Mouse (Mus musculus) heart, embryonic 14.5 days (tissue): ENCODE measurements around the gene Slpi. TPM values are rescaled to one million over a fixed set of nuclear protein-coding genes. Genes with fewer than 3 reads are reported as not detected.

Experiments used
- ATAC-seq: fragments of 200-750 bp; cut with Nextera tagmentation; 2 replicates; pipeline ENCODE4 v1.8.0; 2017; ENCODE audit warnings: low read depth, moderate TSS enrichment; ENCODE audit not compliant: insufficient number of reproducible peaks, insufficient read depth, low FRiP score
- H3K27ac ChIP-seq, 2 experiments: fragments of 200-500 bp in 1 of 2; fragments of 300-500 bp in 1 of 2; sonication (generic) in 1 of 2; replicated peaks in 1 of 2; 2 replicates each; pipeline ENCODE4 v1.5.1; 2012 to 2014; ENCODE audit warnings: low read depth in 2 of 2, low read length in 2 of 2, control low read depth in 1 of 2, mild to moderate bottlenecking in 1 of 2, mixed read lengths in 1 of 2; ENCODE audit not compliant: control insufficient read depth in 1 of 2, insufficient read depth in 1 of 2
- H3K27me3 ChIP-seq: fragments of 300-500 bp; sonication (generic); 2 replicates; pipeline ENCODE4 v1.6.1; 2014; ENCODE audit warnings: mild to moderate bottlenecking, low read length, control low read depth; ENCODE audit not compliant: control insufficient read depth, insufficient read depth
- H3K36me3 ChIP-seq: fragments of 300-500 bp; sonication (generic); 2 replicates; pipeline ENCODE4 v1.6.1; 2014; ENCODE audit warnings: mild to moderate bottlenecking, control low read depth, low read length, mixed read lengths; ENCODE audit not compliant: control insufficient read depth, insufficient read depth
- H3K4me1 ChIP-seq, 2 experiments: fragments of 200-500 bp in 1 of 2; fragments of 300-500 bp in 1 of 2; sonication (generic) in 1 of 2; 2 replicates each; pipeline ENCODE4 v1.6.1; 2012 to 2014; ENCODE audit warnings: low read length in 2 of 2, control low read depth in 1 of 2, mixed read lengths in 1 of 2; ENCODE audit not compliant: control insufficient read depth in 2 of 2, insufficient read depth in 2 of 2
- H3K4me2 ChIP-seq: fragments of 300-500 bp; sonication (generic); 2 replicates; pipeline ENCODE4 v1.6.1; 2014; ENCODE audit warnings: mild to moderate bottlenecking, low read length
- H3K4me3 ChIP-seq, 2 experiments: fragments of 200-500 bp in 1 of 2; fragments of 300-500 bp in 1 of 2; sonication (generic) in 1 of 2; 2 replicates each; pipeline ENCODE4 v1.5.1; 2012 to 2014; ENCODE audit warnings: low read length in 2 of 2, mild to moderate bottlenecking in 2 of 2, control low read depth in 1 of 2, low read depth in 1 of 2, moderate library complexity in 1 of 2; ENCODE audit not compliant: control insufficient read depth in 1 of 2, insufficient read depth in 1 of 2
- H3K9ac ChIP-seq: fragments of 300-500 bp; sonication (generic); 2 replicates; pipeline ENCODE4 v1.6.1; 2014; ENCODE audit warnings: mild to moderate bottlenecking, low read length
- H3K9me3 ChIP-seq: fragments of 300-500 bp; sonication (generic); 2 replicates; pipeline ENCODE4 v1.6.1; 2016; ENCODE audit warnings: low read length, control low read depth; ENCODE audit not compliant: control insufficient read depth
- WGBS: fragments of 180-500 bp; shearing (Covaris S2); extraction: QIAGEN DNeasy Blood & Tissue Kit; methylation state at CpG from one replicate; pipeline ENCODE4 v1.1.7; 2014; 5-methylcytosine and 5-hydroxymethylcytosine counted together
- polyA plus RNA-seq: library from polyadenylated mRNA; unstranded; fragments of >200 nt; fragmentation: Nextera tagmentation; extraction: Ambion mirVana; gene quantifications from 2 replicates; pipeline ENCODE4 v1.2.1, GENCODE M21; 2014

The Slpi gene
- polyA plus RNA-seq, 1 experiment from 2014 or later, result 0.63 TPM

DNA sequence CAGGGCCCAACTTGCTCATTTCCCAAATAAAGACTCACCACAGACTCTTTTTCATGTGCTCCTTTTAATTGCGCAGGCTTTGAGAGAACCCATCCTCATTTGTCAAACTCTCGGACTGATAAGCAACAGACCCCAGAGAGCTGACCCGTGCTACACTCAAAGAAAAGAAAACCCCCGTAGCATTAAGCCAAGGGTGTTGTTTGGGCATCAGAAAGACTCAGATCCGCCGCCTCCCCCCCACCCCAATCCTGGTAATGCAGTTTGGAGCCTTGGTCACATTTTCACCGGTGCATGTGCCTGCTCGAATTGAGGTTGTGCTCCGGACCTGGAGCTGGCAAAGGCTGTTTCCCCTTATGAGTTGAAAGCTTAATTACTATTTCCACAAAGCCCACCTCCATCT is 16.2 kb upstream of the Slpi start, which contains the start of gene Matn4:
Matn4 (minus strand) TSS at position 101 of the 400 bp plus-strand sequence.
- H3K9ac ChIP-seq, result peak within 1 kb of the TSS; percentile 49; the same call in 1 of the 2 replicates
- no peak within 1 kb of the TSS for H3K27ac ChIP-seq

DNA sequence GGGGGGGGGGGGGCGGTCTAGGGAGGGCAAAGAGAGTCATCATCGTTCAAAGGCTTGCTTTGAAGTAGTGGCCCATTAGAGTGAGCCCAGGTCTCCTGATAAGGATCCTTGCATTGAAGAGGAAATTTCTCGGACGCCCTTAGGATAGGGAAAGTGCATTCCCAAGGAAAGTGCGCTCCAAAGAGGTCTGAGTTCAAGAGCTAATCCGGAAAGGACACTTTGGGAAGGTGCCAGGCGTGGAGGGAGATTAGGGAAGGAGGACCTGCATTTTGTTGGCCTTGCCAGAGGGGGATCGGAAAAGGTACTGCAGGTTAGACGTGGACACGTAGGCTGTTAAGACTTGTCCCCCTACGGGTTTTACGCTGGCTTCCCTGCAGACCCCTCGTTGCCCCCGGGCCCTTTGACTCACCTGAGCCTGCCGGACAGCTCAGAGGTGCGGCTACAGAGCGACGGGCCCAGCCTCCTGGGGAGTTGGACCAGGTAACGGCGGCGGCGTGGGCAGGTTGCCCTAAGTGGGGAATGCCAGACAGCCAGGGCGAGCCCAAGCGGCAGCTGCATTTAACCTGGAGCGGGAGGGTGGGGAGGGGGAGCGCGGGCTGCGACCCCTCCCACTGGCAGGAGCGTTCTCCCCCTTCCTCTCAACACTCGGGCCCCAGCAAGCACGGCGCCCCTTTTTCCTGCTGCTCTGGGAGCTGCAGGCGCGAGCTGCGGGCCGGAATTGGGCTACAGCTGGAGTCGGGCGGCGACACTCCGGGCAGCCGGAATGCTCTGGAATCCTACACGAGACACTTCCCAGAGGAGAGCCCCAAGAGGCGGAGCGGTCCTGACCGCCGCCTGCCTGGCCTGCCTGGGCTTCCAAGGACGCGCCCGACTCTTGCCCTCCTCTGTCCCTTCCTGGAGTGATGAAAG is 15.4 kb upstream of the Slpi start:
- H3K4me1 ChIP-seq, result peaks cover 11 to 26% of the 10 kb centered on the region in 2 experiments; a peak in 3 of 4 replicates

More for the DNA sequence above, 16.2 kb upstream of the Slpi start, which contains the start of gene Matn4:
- Histone ChIP-seq H3K9me3 (no peaks in the 10 kb centered on the region), H3K4me2 (peak within 1 kb of the TSS; percentile 73), H3K27me3 (peaks cover 100% of the 10 kb centered on the region), H3K4me1 (peaks cover 11 to 26% of the 10 kb centered on the region in 2 experiments; a peak in 3 of 4 replicates), H3K36me3 (no peaks in the 10 kb centered on the region), H3K4me3 (peak within 1 kb of the TSS; percentile 37 to 41)
- 11% methylated on average over 9 of the region's 9 CpGs for WGBS
- no peak for ATAC-seq

DNA sequence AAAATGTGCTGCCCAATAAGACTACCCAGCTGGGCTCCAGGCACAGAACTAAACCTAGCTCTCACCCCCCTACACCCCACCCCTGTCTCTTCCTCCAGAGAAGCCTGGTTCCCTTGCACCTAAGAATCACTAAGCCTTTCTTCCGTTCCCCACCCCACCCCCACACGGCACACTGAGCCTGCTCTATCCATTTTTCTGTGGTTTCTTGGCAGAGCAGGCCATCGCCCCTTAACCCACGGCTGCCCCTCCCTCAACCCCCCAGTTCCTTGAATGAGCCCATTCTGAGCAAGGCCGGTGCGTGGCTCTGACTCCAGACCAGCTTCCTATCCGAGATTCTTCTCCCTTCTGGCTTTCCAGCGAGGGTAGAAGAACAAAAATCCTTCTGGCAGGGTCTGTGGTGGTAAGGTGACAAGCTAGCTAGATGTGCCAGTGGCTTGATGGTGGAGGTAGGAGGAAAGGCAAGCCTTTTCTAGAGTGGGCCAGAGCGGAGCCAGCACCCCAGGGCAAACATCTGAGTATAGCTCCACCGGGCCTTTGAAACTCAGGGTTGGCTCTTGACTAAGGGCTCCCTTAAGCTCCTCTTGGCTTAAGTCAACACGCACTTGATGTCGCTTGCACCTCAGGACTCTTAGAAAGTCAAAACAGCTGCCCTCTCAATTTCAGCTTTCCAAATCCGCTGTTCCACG is 14.6 kb upstream of the Slpi start:
- Histone ChIP-seq H3K4me3 (peak overlapping the region in 1 of 2 experiments; percentile 41; a peak in 1 of 4 replicates), H3K4me2 (peak overlapping the region; percentile 73), H3K36me3 (no peaks in the 10 kb centered on the region), H3K27ac (no peak overlapping the region), H3K4me1 (peaks cover 11 to 26% of the 10 kb centered on the region in 2 experiments; a peak in 3 of 4 replicates), H3K27me3 (peaks cover 99% of the 10 kb centered on the region), H3K9me3 (no peaks in the 10 kb centered on the region), H3K9ac (no peak overlapping the region)
- WGBS, result 12% methylated on average over 14 of the region's 14 CpGs
- ATAC-seq, result no peak

More for the DNA sequence above, 15.4 kb upstream of the Slpi start:
- Histone ChIP-seq H3K36me3 (no peaks in the 10 kb centered on the region), H3K27me3 (peaks cover 100% of the 10 kb centered on the region), H3K27ac (no peak overlapping the region), H3K4me2 (peak overlapping the region; percentile 73), H3K9me3 (no peaks in the 10 kb centered on the region), H3K9ac (peak overlapping the region; percentile 49; the same call in 1 of the 2 replicates), H3K4me3 (peak overlapping the region; percentile 37 to 41)
- 2% methylated on average over 47 of the region's 49 CpGs for WGBS
- no peak for ATAC-seq

DNA sequence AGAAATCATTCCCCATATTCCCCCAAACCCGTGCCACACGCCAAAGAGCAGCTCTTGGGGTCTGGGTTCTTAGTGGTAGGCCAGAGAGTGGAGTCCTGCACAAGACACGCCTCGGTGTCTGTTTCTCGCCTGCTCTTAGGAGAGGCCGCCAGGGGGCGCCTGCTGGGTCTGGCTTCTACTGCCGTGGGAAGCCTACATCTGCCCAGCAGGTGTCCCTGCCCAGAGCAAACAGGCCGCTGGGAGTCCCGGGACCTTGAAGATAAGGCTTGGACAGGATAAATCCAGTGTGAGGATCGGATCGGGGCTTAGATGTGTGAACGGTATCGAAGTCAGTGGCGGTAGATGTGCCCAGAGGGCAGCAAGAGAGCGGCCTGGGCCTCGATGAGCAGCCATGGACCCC is 14.0 kb upstream of the Slpi start, which contains the start of gene Rbpjl:
Rbpjl (plus strand) TSS at position 236 of the 400 bp plus-strand sequence.
- WGBS, result 5% methylated on average over 17 of the region's 17 CpGs
- ATAC-seq, result no peak
- Histone ChIP-seq H3K27me3 (peaks cover 93% of the 10 kb centered on the region), H3K4me2 (peak within 1 kb of the TSS; percentile 73), H3K4me1 (peaks cover 10 to 22% of the 10 kb centered on the region in 2 experiments; a peak in 3 of 4 replicates), H3K36me3 (no peaks in the 10 kb centered on the region), H3K9me3 (no peaks in the 10 kb centered on the region), H3K27ac (no peak within 1 kb of the TSS), H3K4me3 (peak within 1 kb of the TSS in 1 of 2 experiments; percentile 41; a peak in 1 of 4 replicates), H3K9ac (0 out of 2 replicates have a peak within 1 kb of the TSS, but pooled peaks have one; percentile 49)

DNA sequence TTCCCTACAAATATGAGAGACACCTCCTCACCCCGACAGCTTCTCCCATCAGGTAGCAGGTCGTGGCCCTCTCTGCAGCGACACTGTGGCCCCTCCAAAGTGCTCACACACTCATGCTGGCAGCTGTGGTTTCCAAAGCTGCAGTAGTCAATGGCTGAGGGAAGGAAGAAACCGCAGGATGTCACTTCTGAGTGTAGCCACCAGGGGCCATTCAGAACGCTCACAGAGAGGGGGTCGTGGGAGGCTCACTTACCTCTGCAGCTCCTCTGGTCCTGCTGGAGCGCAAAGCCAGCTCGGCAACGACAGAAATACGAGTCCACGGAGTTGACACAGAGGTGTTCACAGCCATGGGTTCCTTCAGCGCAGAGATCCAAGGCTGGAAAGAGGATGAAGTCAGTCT is 8.0 kb upstream of the Slpi start:
- no peak for ATAC-seq
- peaks cover 38% of the 10 kb centered on the region for H3K27me3 ChIP-seq
- WGBS, result 62% methylated on average over 12 of the region's 12 CpGs

DNA sequence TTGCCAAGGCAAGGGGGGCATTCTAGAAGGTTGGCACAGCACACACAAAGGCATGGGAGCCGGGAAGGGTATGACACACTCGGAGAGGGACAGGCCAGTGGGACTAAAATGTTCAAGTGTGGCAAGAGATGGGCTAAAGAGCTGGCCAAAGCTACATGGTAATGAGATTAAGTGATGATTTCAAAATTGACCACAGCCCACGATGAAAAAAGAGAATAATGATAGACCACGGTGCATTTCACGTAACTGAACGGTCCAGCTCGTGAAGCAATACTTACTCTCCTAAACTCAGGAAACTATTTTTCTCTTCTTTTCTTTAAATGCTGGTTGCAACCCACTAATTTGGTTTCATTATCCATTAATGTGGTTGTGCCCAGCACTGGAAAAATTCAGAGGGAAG is 7.2 kb upstream of the Slpi start:
- no peak overlapping the region for H3K9ac ChIP-seq
- 87% methylated on average over 7 of the region's 7 CpGs for WGBS
- no peak overlapping the region for H3K27ac ChIP-seq
- no peaks in the 10 kb centered on the region for H3K36me3 ChIP-seq
- peaks cover 29% of the 10 kb centered on the region for H3K27me3 ChIP-seq
- peaks cover 7% of the 10 kb centered on the region; the same call in 1 of the 2 replicates for H3K9me3 ChIP-seq
- no peak for ATAC-seq
- H3K4me3 ChIP-seq, result no peak overlapping the region
- H3K4me1 ChIP-seq, result peaks cover 5 to 7% of the 10 kb centered on the region in 2 experiments; a peak in 2 of 4 replicates
- no peak overlapping the region for H3K4me2 ChIP-seq

More for the DNA sequence above, 8.0 kb upstream of the Slpi start:
- Histone ChIP-seq H3K4me2 (no peak overlapping the region), H3K9ac (no peak overlapping the region), H3K27ac (no peak overlapping the region), H3K9me3 (peaks cover 7% of the 10 kb centered on the region; the same call in 1 of the 2 replicates), H3K36me3 (no peaks in the 10 kb centered on the region), H3K4me1 (peaks cover 5 to 9% of the 10 kb centered on the region in 2 experiments; a peak in 2 of 4 replicates), H3K4me3 (no peak overlapping the region)

DNA sequence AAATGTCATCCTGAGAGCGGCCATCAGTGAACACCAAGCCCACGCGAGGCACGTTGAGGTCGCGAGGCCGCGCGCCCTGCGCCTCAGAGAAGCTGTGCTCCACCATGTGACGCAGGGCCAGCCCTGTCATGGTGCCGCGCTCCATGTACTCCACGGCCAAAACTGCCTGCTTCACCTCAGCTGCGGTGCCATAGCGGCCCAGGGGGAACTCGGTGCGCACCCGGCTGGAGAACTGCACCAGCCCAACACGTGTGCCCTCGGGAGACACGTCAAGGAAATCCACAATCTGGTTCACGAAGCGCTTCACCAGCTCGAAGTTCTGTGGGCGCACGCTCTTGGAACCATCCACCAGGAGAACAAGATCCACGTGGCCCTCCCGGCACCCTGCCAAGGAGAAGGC is 4.2 kb upstream of the Slpi start:
- WGBS, result 69% methylated on average over 29 of the region's 29 CpGs
- Histone ChIP-seq H3K4me2 (no peak overlapping the region), H3K36me3 (no peaks in the 10 kb centered on the region), H3K4me1 (peaks cover 3 to 6% of the 10 kb centered on the region in 2 experiments; a peak in 2 of 4 replicates), H3K27me3 (peaks cover 26% of the 10 kb centered on the region), H3K27ac (no peak overlapping the region), H3K9ac (no peak overlapping the region), H3K9me3 (peaks cover 7% of the 10 kb centered on the region; the same call in 1 of the 2 replicates), H3K4me3 (no peak overlapping the region)
- no peak for ATAC-seq
